Mouse (Mus musculus): ENCODE measurements at regions not wholly inside any gene's neighbourhood (a gene's known extent, or its start where the extent isn't known, plus 50 kb on each side); places are given as distances from the start of the nearest gene placed in this dataset.

- no peak; the same call in 1 of the 2 replicates for ATAC-seq (replicated peaks; ENCODE audit: extremely low read depth, insufficient read depth, low FRiP score)
- no peak overlapping the region for H3K4me3 ChIP-seq (ENCODE audit: low read length)
- peaks cover 5% of the 10 kb centered on the region; the same call in 1 of the 2 replicates for H3K4me1 ChIP-seq (ENCODE audit: control insufficient read depth, insufficient read depth, low read length)
- no peaks in the 10 kb centered on the region for H3K27me3 ChIP-seq (ENCODE audit: control insufficient read depth, insufficient read depth, low read length)
- H3K9ac ChIP-seq (ENCODE audit: low read length) = no peak overlapping the region
- H3K9me3 ChIP-seq (replicated peaks; ENCODE audit: control insufficient read depth, low read length) = no peaks in the 10 kb centered on the region
- no peak overlapping the region for H3K27ac ChIP-seq (ENCODE audit: low read length)
- H3K4me2 ChIP-seq (ENCODE audit: low read depth, low read length) = peak overlapping the region; percentile 13; the same call in 1 of the 2 replicates
- no peaks in the 10 kb centered on the region for H3K36me3 ChIP-seq (ENCODE audit: control insufficient read depth, insufficient read depth)
- WGBS = 42% methylated on average over 11 of the region's 11 CpGs
Observed at GRCm38 (mm10) chr12:38928786-38929351, 149.7 kb downstream of the Etv1 start.

GRCm38 (mm10) chr12:38929644-38930043 lies 150.5 kb downstream of the Etv1 start:
- Histone ChIP-seq H3K9me3 (replicated peaks; ENCODE audit: control insufficient read depth, low read length) (no peaks in the 10 kb centered on the region), H3K4me1 (ENCODE audit: control insufficient read depth, insufficient read depth, low read length) (peaks cover 5% of the 10 kb centered on the region; the same call in 1 of the 2 replicates), H3K27ac (ENCODE audit: low read length) (no peak overlapping the region), H3K27me3 (ENCODE audit: control insufficient read depth, insufficient read depth, low read length) (no peaks in the 10 kb centered on the region), H3K9ac (ENCODE audit: low read length) (no peak overlapping the region), H3K4me3 (ENCODE audit: low read length) (no peak overlapping the region), H3K4me2 (ENCODE audit: low read depth, low read length) (no peak overlapping the region), H3K36me3 (ENCODE audit: control insufficient read depth, insufficient read depth) (no peaks in the 10 kb centered on the region)
- no peak for ATAC-seq (replicated peaks; ENCODE audit: extremely low read depth, insufficient read depth, low FRiP score)
- WGBS = 43% methylated on average over 1 of the region's 1 CpGs

GRCm38 (mm10) chr12:38931769-38932168 lies 152.6 kb downstream of the Etv1 start:
- H3K36me3 ChIP-seq (ENCODE audit: control insufficient read depth, insufficient read depth) = no peaks in the 10 kb centered on the region
- H3K4me1 ChIP-seq (ENCODE audit: control insufficient read depth, insufficient read depth, low read length) = peaks cover 5% of the 10 kb centered on the region; the same call in 1 of the 2 replicates
- no peaks in the 10 kb centered on the region for H3K27me3 ChIP-seq (ENCODE audit: control insufficient read depth, insufficient read depth, low read length)
- no peak overlapping the region for H3K4me2 ChIP-seq (ENCODE audit: low read depth, low read length)
- 51% methylated on average over 2 of the region's 2 CpGs for WGBS
- no peak overlapping the region for H3K9ac ChIP-seq (ENCODE audit: low read length)
- no peaks in the 10 kb centered on the region for H3K9me3 ChIP-seq (replicated peaks; ENCODE audit: control insufficient read depth, low read length)
- ATAC-seq (replicated peaks; ENCODE audit: extremely low read depth, insufficient read depth, low FRiP score) = no peak
- no peak overlapping the region for H3K4me3 ChIP-seq (ENCODE audit: low read length)
- H3K27ac ChIP-seq (ENCODE audit: low read length) = no peak overlapping the region

GRCm38 (mm10) chr12:38959605-38960004 lies 180.4 kb downstream of the Etv1 start:
- Histone ChIP-seq H3K27ac (ENCODE audit: low read length) (no peak overlapping the region), H3K9me3 (replicated peaks; ENCODE audit: control insufficient read depth, low read length) (no peaks in the 10 kb centered on the region), H3K4me1 (ENCODE audit: control insufficient read depth, insufficient read depth, low read length) (no peaks in the 10 kb centered on the region), H3K36me3 (ENCODE audit: control insufficient read depth, insufficient read depth) (no peaks in the 10 kb centered on the region), H3K9ac (ENCODE audit: low read length) (no peak overlapping the region), H3K4me2 (ENCODE audit: low read depth, low read length) (no peak overlapping the region), H3K27me3 (ENCODE audit: control insufficient read depth, insufficient read depth, low read length) (no peaks in the 10 kb centered on the region), H3K4me3 (ENCODE audit: low read length) (no peak overlapping the region)
- WGBS = 49% methylated on average over 1 of the region's 1 CpGs
- no peak for ATAC-seq (replicated peaks; ENCODE audit: extremely low read depth, insufficient read depth, low FRiP score)

DNA sequence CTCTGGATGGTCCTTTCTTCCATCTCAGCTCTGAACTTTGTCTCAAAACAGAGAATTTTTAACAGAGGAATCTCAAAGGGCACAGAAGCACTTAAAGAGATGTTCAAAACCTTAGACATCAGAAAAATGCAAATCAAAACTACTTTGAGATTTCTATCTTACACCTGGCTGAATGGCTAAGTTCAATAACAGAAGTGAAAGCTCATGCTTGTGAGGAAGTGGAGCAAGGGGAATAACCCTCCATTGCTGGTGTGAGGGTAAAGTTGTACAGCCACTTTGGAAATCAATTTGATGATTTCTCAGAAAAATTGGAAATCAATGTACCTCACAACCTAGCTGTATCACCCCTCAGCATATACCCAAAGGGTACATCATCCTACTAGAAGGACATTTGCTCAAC lies 183.1 kb downstream of the Etv1 start:
- Histone ChIP-seq H3K4me1 (ENCODE audit: control insufficient read depth, insufficient read depth, low read length) (no peaks in the 10 kb centered on the region), H3K27me3 (ENCODE audit: control insufficient read depth, insufficient read depth, low read length) (no peaks in the 10 kb centered on the region), H3K36me3 (ENCODE audit: control insufficient read depth, insufficient read depth) (no peaks in the 10 kb centered on the region), H3K9ac (ENCODE audit: low read length) (no peak overlapping the region), H3K27ac (ENCODE audit: low read length) (no peak overlapping the region), H3K4me2 (ENCODE audit: low read depth, low read length) (no peak overlapping the region), H3K4me3 (ENCODE audit: low read length) (no peak overlapping the region), H3K9me3 (replicated peaks; ENCODE audit: control insufficient read depth, low read length) (no peaks in the 10 kb centered on the region)
- ATAC-seq (replicated peaks; ENCODE audit: extremely low read depth, insufficient read depth, low FRiP score) = no peak

DNA sequence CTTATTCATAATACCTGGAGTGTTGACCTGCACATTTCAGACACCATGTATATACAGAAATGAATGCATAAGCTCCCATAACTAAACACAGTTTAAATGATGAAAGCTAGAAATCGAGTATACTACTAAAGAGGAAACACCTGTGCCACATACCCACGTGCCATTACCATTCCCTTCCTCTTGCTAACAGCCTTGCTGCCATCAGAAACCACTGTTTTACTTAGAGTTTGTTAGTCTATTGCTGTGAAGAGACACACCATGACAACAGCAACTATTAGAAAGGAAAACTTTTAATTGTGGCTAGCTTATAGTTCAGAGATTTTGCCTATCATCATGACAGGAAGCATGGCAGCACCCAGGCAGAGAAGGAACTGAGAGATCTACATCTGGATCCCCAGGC lies 191.2 kb downstream of the Etv1 start:
- Histone ChIP-seq H3K9ac (ENCODE audit: low read length) (no peak overlapping the region), H3K27ac (ENCODE audit: low read length) (no peak overlapping the region), H3K27me3 (ENCODE audit: control insufficient read depth, insufficient read depth, low read length) (no peaks in the 10 kb centered on the region), H3K4me2 (ENCODE audit: low read depth, low read length) (no peak overlapping the region), H3K36me3 (ENCODE audit: control insufficient read depth, insufficient read depth) (no peaks in the 10 kb centered on the region), H3K4me3 (ENCODE audit: low read length) (no peak overlapping the region), H3K4me1 (ENCODE audit: control insufficient read depth, insufficient read depth, low read length) (no peaks in the 10 kb centered on the region), H3K9me3 (replicated peaks; ENCODE audit: control insufficient read depth, low read length) (no peaks in the 10 kb centered on the region)
- 61% methylated on average over 2 of the region's 2 CpGs for WGBS
- no peak for ATAC-seq (replicated peaks; ENCODE audit: extremely low read depth, insufficient read depth, low FRiP score)

GRCm38 (mm10) chr12:38972205-38972604 lies 193.0 kb downstream of the Etv1 start:
- H3K4me2 ChIP-seq (ENCODE audit: low read depth, low read length) = no peak overlapping the region
- ATAC-seq (replicated peaks; ENCODE audit: extremely low read depth, insufficient read depth, low FRiP score) = no peak
- H3K27me3 ChIP-seq (ENCODE audit: control insufficient read depth, insufficient read depth, low read length) = no peaks in the 10 kb centered on the region
- no peak overlapping the region for H3K27ac ChIP-seq (ENCODE audit: low read length)
- H3K36me3 ChIP-seq (ENCODE audit: control insufficient read depth, insufficient read depth) = no peaks in the 10 kb centered on the region
- no peak overlapping the region for H3K9ac ChIP-seq (ENCODE audit: low read length)
- no peaks in the 10 kb centered on the region for H3K4me1 ChIP-seq (ENCODE audit: control insufficient read depth, insufficient read depth, low read length)
- H3K4me3 ChIP-seq (ENCODE audit: low read length) = no peak overlapping the region
- no peaks in the 10 kb centered on the region for H3K9me3 ChIP-seq (replicated peaks; ENCODE audit: control insufficient read depth, low read length)
- 68% methylated on average over 3 of the region's 3 CpGs for WGBS

GRCm38 (mm10) chr12:38975508-38975907 lies 196.3 kb downstream of the Etv1 start:
- Histone ChIP-seq H3K9me3 (replicated peaks; ENCODE audit: control insufficient read depth, low read length) (no peaks in the 10 kb centered on the region), H3K27me3 (ENCODE audit: control insufficient read depth, insufficient read depth, low read length) (no peaks in the 10 kb centered on the region), H3K27ac (ENCODE audit: low read length) (no peak overlapping the region), H3K36me3 (ENCODE audit: control insufficient read depth, insufficient read depth) (no peaks in the 10 kb centered on the region), H3K4me2 (ENCODE audit: low read depth, low read length) (no peak overlapping the region), H3K4me3 (ENCODE audit: low read length) (no peak overlapping the region), H3K9ac (ENCODE audit: low read length) (no peak overlapping the region), H3K4me1 (ENCODE audit: control insufficient read depth, insufficient read depth, low read length) (no peaks in the 10 kb centered on the region)
- 82% methylated on average over 4 of the region's 4 CpGs for WGBS
- ATAC-seq (replicated peaks; ENCODE audit: extremely low read depth, insufficient read depth, low FRiP score) = no peak

DNA sequence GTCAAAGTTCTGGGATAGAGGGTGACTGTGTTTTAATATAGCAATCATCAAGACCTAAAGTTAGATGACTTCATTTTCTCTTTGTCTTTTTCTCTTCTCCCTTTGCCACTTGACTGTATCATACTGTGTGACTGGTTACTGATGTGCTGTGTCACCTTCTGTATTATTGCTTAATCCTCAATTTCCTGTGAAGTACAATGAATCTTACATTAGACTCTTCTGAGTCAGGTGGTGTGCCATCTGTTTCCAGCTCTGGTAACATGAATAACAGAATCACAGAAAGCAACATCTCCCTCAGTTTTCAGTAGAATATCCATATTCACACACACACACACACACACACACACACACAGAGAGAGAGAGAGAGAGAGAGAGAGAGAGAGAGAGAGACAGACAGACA lies 203.2 kb downstream of the Etv1 start:
- Histone ChIP-seq H3K4me2 (ENCODE audit: low read depth, low read length) (no peak overlapping the region), H3K4me3 (ENCODE audit: low read length) (no peak overlapping the region), H3K27ac (ENCODE audit: low read length) (no peak overlapping the region), H3K9me3 (replicated peaks; ENCODE audit: control insufficient read depth, low read length) (no peaks in the 10 kb centered on the region), H3K4me1 (ENCODE audit: control insufficient read depth, insufficient read depth, low read length) (no peaks in the 10 kb centered on the region), H3K36me3 (ENCODE audit: control insufficient read depth, insufficient read depth) (no peaks in the 10 kb centered on the region), H3K27me3 (ENCODE audit: control insufficient read depth, insufficient read depth, low read length) (no peaks in the 10 kb centered on the region), H3K9ac (ENCODE audit: low read length) (no peak overlapping the region)
- ATAC-seq (replicated peaks; ENCODE audit: extremely low read depth, insufficient read depth, low FRiP score) = no peak

Data from heart, embryonic 16.5 days (tissue).